Mouse (Mus musculus): ENCODE data around the gene Add3. TPM values are rescaled to one million over a fixed set of nuclear protein-coding genes. Genes with fewer than 3 reads are reported as not detected.

The Add3 gene
- total and polyA plus RNA-seq, 3 experiments = 14.0 to 52.9 TPM; not detected in 1

GRCm38 (mm10) chr19:53166367-53166766, 26.1 kb downstream of the Add3 start:
- Histone ChIP-seq H3K36me3 (ENCODE audit: control insufficient read depth in 1 of 2, insufficient read depth in 2 of 2, low read length in 2 of 2) (no peaks in the 10 kb centered on the region; a peak in 1 of 4 replicates), H3K79me2 (ENCODE audit: control insufficient read depth, insufficient read depth, low read length, poor library complexity) (no peaks in the 10 kb centered on the region), H3K4me3 (ENCODE audit: control insufficient read depth in 1 of 2, insufficient read depth in 1 of 2, low read depth in 2 of 2, low read length in 2 of 2) (no peak overlapping the region), H3K27me3 (ENCODE audit: control insufficient read depth in 1 of 2, insufficient read depth in 2 of 2, low read length in 2 of 2) (no peaks in the 10 kb centered on the region), H3K9me3 (replicated peaks; ENCODE audit: insufficient read depth, low read length) (no peaks in the 10 kb centered on the region), H3K9ac (ENCODE audit: control insufficient read depth, low read depth, low read length, poor library complexity, severe bottlenecking) (no peak overlapping the region), H3K27ac (ENCODE audit: control insufficient read depth, low read depth, low read length) (no peak overlapping the region), H3K4me1 (ENCODE audit: control insufficient read depth in 1 of 2, insufficient read depth in 2 of 2, low read length in 2 of 2) (no peaks in the 10 kb centered on the region)
- no peak for TF ChIP-seq MAFK (IDR thresholded peaks at IDR 0.05; ENCODE audit: borderline replicate concordance, low read depth, low read length)
- no peak for TF ChIP-seq MYC (IDR thresholded peaks at IDR 0.05; ENCODE audit: low read depth, low read length)
- no peak for TF ChIP-seq TCF12 (IDR thresholded peaks at IDR 0.05; ENCODE audit: low read depth, low read length)
- no peak for TF ChIP-seq RCOR1 (IDR thresholded peaks at IDR 0.05; ENCODE audit: low read depth, low read length)
- TF ChIP-seq MAZ (IDR thresholded peaks at IDR 0.05; ENCODE audit: low read depth, low read length) = no peak
- no peak for TF ChIP-seq MXI1 (IDR thresholded peaks at IDR 0.05; ENCODE audit: low read depth, low read length)
- no peak for TF ChIP-seq JUND (IDR thresholded peaks at IDR 0.05; ENCODE audit: low read depth, low read length)
- no peak for TF ChIP-seq GATA1 (IDR thresholded peaks at IDR 0.05; ENCODE audit: low read depth, low read length)
- DNase-seq (ENCODE audit: low read depth, low spot score) = no peak

- H3K4me3 ChIP-seq (ENCODE audit: control insufficient read depth in 1 of 2, insufficient read depth in 1 of 2, low read depth in 2 of 2, low read length in 2 of 2) = no peak overlapping the region
- TF ChIP-seq POLR2AphosphoS2 (IDR thresholded peaks at IDR 0.05; ENCODE audit: low read length) = no peak
- TF ChIP-seq KAT2A (conservative IDR thresholded peaks at IDR 0.05; ENCODE audit: low read depth, low read length) = no peak
- no peak for TF ChIP-seq ETS1 (IDR thresholded peaks at IDR 0.05; ENCODE audit: low read depth, low read length)
- no peak for TF ChIP-seq RAD21 (IDR thresholded peaks at IDR 0.05; ENCODE audit: low read depth, low read length)
- no peak for TF ChIP-seq GATA1 (IDR thresholded peaks at IDR 0.05; ENCODE audit: low read depth, low read length)
- no peak for TF ChIP-seq HCFC1 (IDR thresholded peaks at IDR 0.05; ENCODE audit: low read depth, low read length)
- no peak for TF ChIP-seq TBP (IDR thresholded peaks at IDR 0.05; ENCODE audit: low read depth, low read length)
- no peak for TF ChIP-seq UBTF (IDR thresholded peaks at IDR 0.05; ENCODE audit: borderline replicate concordance, insufficient read depth, low read depth, low read length)
- no peak for TF ChIP-seq TCF12 (IDR thresholded peaks at IDR 0.05; ENCODE audit: low read depth, low read length)
- TF ChIP-seq USF1 (IDR thresholded peaks at IDR 0.05; ENCODE audit: low read depth, low read length) = no peak
- no peak for TF ChIP-seq NELFE (IDR thresholded peaks at IDR 0.05; ENCODE audit: low read depth, low read length)
- TF ChIP-seq ELF1 (IDR thresholded peaks at IDR 0.05; ENCODE audit: low read depth, low read length) = no peak
- DNase-seq (ENCODE audit: low read depth, low spot score) = no peak
These were observed 28.3 kb downstream of the Add3 start for GRCm38 (mm10) chr19:53168576-53168975.

More at GRCm38 (mm10) chr19:53168576-53168975, 28.3 kb downstream of the Add3 start:
- H3K79me2 ChIP-seq (ENCODE audit: control insufficient read depth, insufficient read depth, low read length, poor library complexity) = no peaks in the 10 kb centered on the region
- no peak overlapping the region for H3K27ac ChIP-seq (ENCODE audit: control insufficient read depth, low read depth, low read length)
- no peaks in the 10 kb centered on the region for H3K4me1 ChIP-seq (ENCODE audit: control insufficient read depth in 1 of 2, insufficient read depth in 2 of 2, low read length in 2 of 2)
- no peak overlapping the region for H3K9ac ChIP-seq (ENCODE audit: control insufficient read depth, low read depth, low read length, poor library complexity, severe bottlenecking)
- H3K9me3 ChIP-seq (replicated peaks; ENCODE audit: insufficient read depth, low read length) = no peaks in the 10 kb centered on the region
- no peaks in the 10 kb centered on the region for H3K36me3 ChIP-seq (ENCODE audit: control insufficient read depth in 1 of 2, insufficient read depth in 2 of 2, low read length in 2 of 2)
- no peaks in the 10 kb centered on the region for H3K27me3 ChIP-seq (ENCODE audit: control insufficient read depth in 1 of 2, insufficient read depth in 2 of 2, low read length in 2 of 2)
